Mouse (Mus musculus): ENCODE data around the gene Fam160a1. TPM values are rescaled to one million over a fixed set of nuclear protein-coding genes. Genes with fewer than 3 reads are reported as not detected.

Fam160a1 gene
- total and polyA plus RNA-seq, 2 experiments from 2014 or later = 0.45 to 1.2 TPM

- no peak overlapping the region for H3K4me2 ChIP-seq (ENCODE audit: low read depth, low read length)
- H3K36me3 ChIP-seq (ENCODE audit: insufficient read depth, low read length) = no peaks in the 10 kb centered on the region
- WGBS = 88% methylated on average over 7 of the region's 7 CpGs
- DNase-seq (ENCODE audit: low spot score) (no peak), ATAC-seq (no peak)
- H3K27ac ChIP-seq = no peak overlapping the region
- H3K9ac ChIP-seq (replicated peaks; ENCODE audit: low read length) = no peak overlapping the region
- no peaks in the 10 kb centered on the region for H3K9me3 ChIP-seq (ENCODE audit: low read length)
- H3K4me3 ChIP-seq (ENCODE audit: low read length) = no peak overlapping the region
- no peak for TF ChIP-seq CTCF (IDR thresholded peaks at IDR 0.05; ENCODE audit: low read depth)
- H3K27me3 ChIP-seq (ENCODE audit: insufficient read depth, low read length) = no peaks in the 10 kb centered on the region
- H3K4me1 ChIP-seq (ENCODE audit: insufficient read depth, low read length) = no peaks in the 10 kb centered on the region
Measured at GRCm38 (mm10) chr3:85713936-85714709, 103.0 kb downstream of the Fam160a1 start.

- 37% methylated on average over 8 of the region's 8 CpGs for WGBS
- no peaks in the 10 kb centered on the region for H3K36me3 ChIP-seq (ENCODE audit: insufficient read depth, low read length)
- no peak overlapping the region for H3K27ac ChIP-seq
- no peak overlapping the region for H3K9ac ChIP-seq (replicated peaks; ENCODE audit: low read length)
- H3K27me3 ChIP-seq (ENCODE audit: insufficient read depth, low read length) = no peaks in the 10 kb centered on the region
- no peak overlapping the region for H3K4me2 ChIP-seq (ENCODE audit: low read depth, low read length)
- no peaks in the 10 kb centered on the region for H3K4me1 ChIP-seq (ENCODE audit: insufficient read depth, low read length)
- DNase-seq (ENCODE audit: low spot score) (no peak), ATAC-seq (no peak)
- no peak overlapping the region for H3K4me3 ChIP-seq (ENCODE audit: low read length)
- no peaks in the 10 kb centered on the region for H3K9me3 ChIP-seq (ENCODE audit: low read length)
- no peak for TF ChIP-seq CTCF (IDR thresholded peaks at IDR 0.05; ENCODE audit: low read depth)
Measured at GRCm38 (mm10) chr3:85710695-85711094, 106.4 kb downstream of the Fam160a1 start.

- Histone ChIP-seq H3K4me1 (ENCODE audit: insufficient read depth, low read length) (no peaks in the 10 kb centered on the region), H3K9ac (replicated peaks; ENCODE audit: low read length) (no peak overlapping the region), H3K4me2 (ENCODE audit: low read depth, low read length) (no peak overlapping the region), H3K9me3 (ENCODE audit: low read length) (no peaks in the 10 kb centered on the region), H3K36me3 (ENCODE audit: insufficient read depth, low read length) (no peaks in the 10 kb centered on the region), H3K4me3 (ENCODE audit: low read length) (no peak overlapping the region), H3K27me3 (ENCODE audit: insufficient read depth, low read length) (no peaks in the 10 kb centered on the region), H3K27ac (no peak overlapping the region)
- 37% methylated on average over 7 of the region's 7 CpGs for WGBS
- peak; percentile 68 for DNase-seq (ENCODE audit: low spot score)
- TF ChIP-seq CTCF (IDR thresholded peaks at IDR 0.05; ENCODE audit: low read depth) = peak; percentile 72
- no peak for ATAC-seq
Measured at GRCm38 (mm10) chr3:85707421-85707820, 109.7 kb downstream of the Fam160a1 start.

GRCm38 (mm10) chr3:85703141-85703882, 113.8 kb downstream of the Fam160a1 start:
- no peak for TF ChIP-seq CTCF (IDR thresholded peaks at IDR 0.05; ENCODE audit: low read depth)
- H3K4me2 ChIP-seq (ENCODE audit: low read depth, low read length) = no peak overlapping the region
- no peaks in the 10 kb centered on the region for H3K27me3 ChIP-seq (ENCODE audit: insufficient read depth, low read length)
- no peaks in the 10 kb centered on the region for H3K4me1 ChIP-seq (ENCODE audit: insufficient read depth, low read length)
- no peak for ATAC-seq
- H3K36me3 ChIP-seq (ENCODE audit: insufficient read depth, low read length) = no peaks in the 10 kb centered on the region
- H3K4me3 ChIP-seq (ENCODE audit: low read length) = no peak overlapping the region
- peak; percentile 21 for DNase-seq (ENCODE audit: low spot score)
- peak overlapping the region; percentile 26; the same call in 1 of the 2 replicates for H3K27ac ChIP-seq
- 41% methylated on average over 6 of the region's 6 CpGs for WGBS
- no peak overlapping the region for H3K9ac ChIP-seq (replicated peaks; ENCODE audit: low read length)
- no peaks in the 10 kb centered on the region for H3K9me3 ChIP-seq (ENCODE audit: low read length)

GRCm38 (mm10) chr3:85698496-85698895, 118.6 kb downstream of the Fam160a1 start:
- Histone ChIP-seq H3K27me3 (ENCODE audit: insufficient read depth, low read length) (no peaks in the 10 kb centered on the region), H3K4me3 (ENCODE audit: low read length) (no peak overlapping the region), H3K4me1 (ENCODE audit: insufficient read depth, low read length) (no peaks in the 10 kb centered on the region), H3K9ac (replicated peaks; ENCODE audit: low read length) (no peak overlapping the region), H3K36me3 (ENCODE audit: insufficient read depth, low read length) (no peaks in the 10 kb centered on the region), H3K9me3 (ENCODE audit: low read length) (no peaks in the 10 kb centered on the region), H3K4me2 (ENCODE audit: low read depth, low read length) (no peak overlapping the region), H3K27ac (no peak overlapping the region)
- WGBS = 78% methylated on average over 4 of the region's 4 CpGs
- no peak for TF ChIP-seq CTCF (IDR thresholded peaks at IDR 0.05; ENCODE audit: low read depth)
- DNase-seq (ENCODE audit: low spot score) = no peak
- no peak for ATAC-seq

GRCm38 (mm10) chr3:85695056-85695455, 122.0 kb downstream of the Fam160a1 start:
- Histone ChIP-seq H3K4me1 (ENCODE audit: insufficient read depth, low read length) (no peaks in the 10 kb centered on the region), H3K36me3 (ENCODE audit: insufficient read depth, low read length) (no peaks in the 10 kb centered on the region), H3K9me3 (ENCODE audit: low read length) (no peaks in the 10 kb centered on the region), H3K27ac (no peak overlapping the region), H3K4me3 (ENCODE audit: low read length) (no peak overlapping the region), H3K9ac (replicated peaks; ENCODE audit: low read length) (no peak overlapping the region), H3K27me3 (ENCODE audit: insufficient read depth, low read length) (no peaks in the 10 kb centered on the region), H3K4me2 (ENCODE audit: low read depth, low read length) (no peak overlapping the region)
- ATAC-seq (no peak), DNase-seq (ENCODE audit: low spot score) (no peak)
- no peak for TF ChIP-seq CTCF (IDR thresholded peaks at IDR 0.05; ENCODE audit: low read depth)
- WGBS = 66% methylated on average over 3 of the region's 3 CpGs

- H3K9me3 ChIP-seq (ENCODE audit: low read length) = no peaks in the 10 kb centered on the region
- no peak overlapping the region for H3K27ac ChIP-seq
- no peaks in the 10 kb centered on the region for H3K4me1 ChIP-seq (ENCODE audit: insufficient read depth, low read length)
- no peak overlapping the region for H3K9ac ChIP-seq (replicated peaks; ENCODE audit: low read length)
- H3K4me3 ChIP-seq (ENCODE audit: low read length) = no peak overlapping the region
- no peak for ATAC-seq
- H3K27me3 ChIP-seq (ENCODE audit: insufficient read depth, low read length) = no peaks in the 10 kb centered on the region
- TF ChIP-seq CTCF (IDR thresholded peaks at IDR 0.05; ENCODE audit: low read depth) = no peak
- WGBS = 47% methylated on average over 3 of the region's 3 CpGs
- no peak overlapping the region for H3K4me2 ChIP-seq (ENCODE audit: low read depth, low read length)
- no peak for DNase-seq (ENCODE audit: low spot score)
- no peaks in the 10 kb centered on the region for H3K36me3 ChIP-seq (ENCODE audit: insufficient read depth, low read length)
Measured at GRCm38 (mm10) chr3:85693013-85693412, 124.1 kb downstream of the Fam160a1 start.
